7 mouse cellular contexts compared by ENCODE assay signal in genomic region chr5:28690110-28690509, GRCm38 (mm10).
"Had no signal": no experiment of that assay in that cellular context is flagged by ENCODE, and none has a peak within 500 bp of the region (broad histone marks: within the 10 kb centered on the region; RNA-seq: fewer than 3 reads in every experiment).

No protein-coding gene starts in this region.

- DNase-seq: gastrocnemius, postnatal 14 days; heart, adult 2 months; heart, postnatal 14 days; heart, postnatal 36 days; kidney, adult 8-10 months; kidney, postnatal 4 days; lung, adult 18-20 months had no signal
